ENCODE assay signal across 23 mouse cellular contexts in genomic region chr12:43852246-43852645, GRCm38 (mm10).
DNase-seq lines count a peak whose midpoint lies in the region; ATAC-seq and TF ChIP-seq lines count a peak whose summit lies in the region.
"Had no signal": no experiment of that assay in that cellular context is flagged by ENCODE, and none has a peak within 500 bp of the region (broad histone marks: within the 10 kb centered on the region; RNA-seq: fewer than 3 reads in every experiment).

No protein-coding gene starts in this region.

- H3K4me3 ChIP-seq in kidney, postnatal 0 days (replicated peaks; ENCODE audit: low read depth, low read length) = no peak overlapping the region
- no peak overlapping the region for H3K4me3 ChIP-seq in heart, embryonic 11.5 days (ENCODE audit: low read depth, low read length)
- H3K4me3 ChIP-seq: forebrain, embryonic 10.5 days; forebrain, embryonic 13.5 days; heart, adult 2 months; heart, embryonic 10.5 days; hindbrain, embryonic 12.5 days; hindbrain, embryonic 15.5 days had no signal

- H3K36me3 ChIP-seq in kidney, postnatal 0 days (ENCODE audit: insufficient read depth, low read length) = no peaks in the 10 kb centered on the region
- no peaks in the 10 kb centered on the region for H3K36me3 ChIP-seq in heart, embryonic 11.5 days (ENCODE audit: control insufficient read depth, insufficient read depth, low read length)
- H3K36me3 ChIP-seq: forebrain, embryonic 10.5 days; G1E; heart, embryonic 10.5 days; hindbrain, embryonic 12.5 days; hindbrain, embryonic 15.5 days had no signal

- ATAC-seq in kidney, postnatal 0 days (replicated peaks; ENCODE audit: low FRiP score, low read depth) = no peak
- ATAC-seq in heart, embryonic 11.5 days (replicated peaks; ENCODE audit: insufficient number of reproducible peaks, low FRiP score, low TSS enrichment) = no peak
- ATAC-seq: forebrain, embryonic 13.5 days; forebrain, embryonic 16.5 days; intestine, postnatal 0 days; Patski had no signal

- no peaks in the 10 kb centered on the region for H3K4me1 ChIP-seq in kidney, postnatal 0 days (replicated peaks; ENCODE audit: insufficient read depth, low read length)
- no peaks in the 10 kb centered on the region for H3K4me1 ChIP-seq in heart, embryonic 11.5 days (ENCODE audit: control insufficient read depth, insufficient read depth, low read length)
- H3K4me1 ChIP-seq: forebrain, embryonic 10.5 days; forebrain, embryonic 13.5 days; heart, embryonic 10.5 days; hindbrain, embryonic 12.5 days; hindbrain, embryonic 15.5 days had no signal

- no peaks in the 10 kb centered on the region for H3K27me3 ChIP-seq in kidney, postnatal 0 days (ENCODE audit: insufficient read depth, low read length)
- H3K27me3 ChIP-seq in heart, embryonic 11.5 days (ENCODE audit: control insufficient read depth, insufficient read depth, low read length) = no peaks in the 10 kb centered on the region
- H3K27me3 ChIP-seq: CH12.LX; forebrain, embryonic 13.5 days; hindbrain, embryonic 12.5 days; hindbrain, embryonic 15.5 days had no signal

- no peak overlapping the region for H3K27ac ChIP-seq in kidney, postnatal 0 days
- H3K27ac ChIP-seq in heart, embryonic 11.5 days (ENCODE audit: low read depth, low read length) = no peak overlapping the region
- H3K27ac ChIP-seq: forebrain, embryonic 10.5 days; forebrain, embryonic 13.5 days; heart, adult 2 months; heart, embryonic 10.5 days; hindbrain, embryonic 12.5 days; hindbrain, embryonic 15.5 days had no signal

- DNase-seq in adrenal gland, adult 2 months = peak; percentile 69
- no peak for DNase-seq in adrenal gland, postnatal 4 days (ENCODE audit: low spot score in 2 of 2)
- peak; percentile 9 for DNase-seq in kidney, postnatal 0 days (ENCODE audit: low spot score)
- DNase-seq in kidney, adult 11 months = no peak
- DNase-seq in adrenal gland, postnatal 36 days = peak; percentile 18 to 62
- DNase-seq: B cell, adult 2 months; cerebellum, adult 11-12 months; cerebellum, adult 9-10 months; cerebellum, postnatal 14 days; gastrocnemius, postnatal 10 days; gastrocnemius, postnatal 36 days; heart, adult 2 months had no signal

- no peak overlapping the region for H3K9ac ChIP-seq in kidney, postnatal 0 days (ENCODE audit: low read depth, low read length)
- no peak overlapping the region for H3K9ac ChIP-seq in heart, embryonic 11.5 days (ENCODE audit: low read depth, low read length)
- H3K9ac ChIP-seq: forebrain, embryonic 13.5 days; hindbrain, embryonic 12.5 days; hindbrain, embryonic 15.5 days had no signal

- H3K9me3 ChIP-seq in kidney, postnatal 0 days (replicated peaks; ENCODE audit: low read length) = no peaks in the 10 kb centered on the region
- H3K9me3 ChIP-seq in heart, embryonic 11.5 days (replicated peaks; ENCODE audit: control insufficient read depth, low read length) = no peaks in the 10 kb centered on the region
- H3K9me3 ChIP-seq: forebrain, embryonic 10.5 days; forebrain, embryonic 13.5 days; heart, embryonic 10.5 days; hindbrain, embryonic 12.5 days; hindbrain, embryonic 15.5 days had no signal

- H3K4me2 ChIP-seq in kidney, postnatal 0 days (ENCODE audit: low read length) = no peak overlapping the region
- H3K4me2 ChIP-seq in heart, embryonic 11.5 days = no peak overlapping the region
- H3K4me2 ChIP-seq: forebrain, embryonic 13.5 days; hindbrain, embryonic 12.5 days; hindbrain, embryonic 15.5 days had no signal

- TF ChIP-seq CTCF in kidney, postnatal 0 days (IDR thresholded peaks at IDR 0.05; ENCODE audit: low read depth) = no peak

Comparison
In these comparisons a context has a peak if more than half of its experiments do, and no peak if none do; other contexts are left out.
1. DNase-seq: peak in adrenal gland, adult 2 months (single experiment), kidney, postnatal 0 days (single experiment) and adrenal gland, postnatal 36 days (2 of 2); none in adrenal gland, postnatal 4 days (0 of 2) and kidney, adult 11 months (single experiment).